Mouse (Mus musculus) A20 (cell line): ENCODE results near the gene Zfp800.

Experiments used
- DNase-seq: peaks from one replicate; pipeline ENCODE4 v3.0.0-alpha.2; 2011; ENCODE audit warnings: low read depth, low spot score

Gene Zfp800

DNA sequence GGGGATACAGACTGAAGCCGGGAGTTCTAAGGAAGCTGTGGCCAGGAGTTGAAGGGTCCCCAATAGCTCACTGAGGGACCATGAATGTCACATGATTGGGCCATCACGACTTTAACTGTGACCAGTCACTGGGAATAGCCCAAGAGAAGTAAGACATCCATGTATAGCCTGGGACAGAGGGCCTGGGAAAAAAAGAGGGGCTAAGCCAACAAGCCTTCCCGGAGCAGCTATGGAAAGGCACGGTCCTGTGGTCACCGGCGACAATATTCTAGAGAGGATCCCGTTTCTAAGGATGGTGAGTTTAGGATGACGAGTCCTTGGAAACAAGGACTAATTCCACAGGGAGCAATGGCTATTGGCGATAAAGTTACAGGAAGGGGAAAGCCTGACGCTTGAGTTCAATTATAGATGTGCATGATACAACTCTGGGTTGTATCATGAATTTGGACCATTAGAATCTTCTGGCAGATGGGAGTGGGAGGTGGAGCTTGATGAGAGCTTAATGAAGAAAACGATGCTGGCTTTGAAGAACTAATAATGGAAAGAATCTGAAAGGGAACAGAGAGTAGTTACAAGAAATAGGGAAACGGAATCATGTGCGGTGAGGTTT, 183.0 kb downstream of the Zfp800 start:
- DNase-seq, result no peak

DNA sequence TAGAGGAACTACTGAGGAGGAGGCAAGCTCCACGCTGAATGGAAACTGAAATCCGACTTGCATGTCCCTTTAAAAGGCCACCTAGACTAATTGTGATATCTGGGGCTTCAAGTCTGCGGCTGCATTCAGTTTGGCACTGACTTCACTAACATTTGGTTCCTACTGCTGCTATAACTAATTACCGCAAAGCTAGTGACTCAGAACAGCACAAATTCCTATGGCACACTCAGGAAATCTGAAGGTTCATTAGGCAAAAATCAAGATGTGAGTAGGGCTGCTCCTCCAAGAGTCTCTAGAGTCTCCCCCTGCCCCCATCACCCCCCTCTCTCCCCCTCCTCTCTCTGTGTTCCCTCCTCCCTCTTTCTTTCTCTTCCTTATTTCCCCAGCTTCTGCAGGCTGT, 194.4 kb downstream of the Zfp800 start:
- DNase-seq, result peak; percentile 67

DNA sequence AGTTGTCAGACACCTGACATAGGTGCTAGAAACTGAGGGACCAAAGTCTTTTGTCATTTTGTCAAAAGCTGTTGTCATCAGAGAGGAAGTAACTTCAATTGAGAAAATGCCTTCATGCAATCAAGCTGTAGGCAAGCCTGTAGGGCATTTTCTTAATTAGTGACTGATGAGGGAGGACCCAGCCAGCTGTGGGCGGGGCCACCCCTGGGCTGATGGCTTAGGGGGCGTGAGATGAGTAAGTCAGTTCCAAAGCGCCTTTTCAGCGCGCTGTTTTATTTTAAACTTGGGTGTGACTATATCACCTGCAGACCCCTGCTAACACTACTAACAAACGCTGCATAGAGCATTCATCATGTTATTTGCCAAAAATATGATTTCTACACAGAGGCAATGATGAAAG, 195.0 kb downstream of the Zfp800 start:
- peak; percentile 81 for DNase-seq

DNA sequence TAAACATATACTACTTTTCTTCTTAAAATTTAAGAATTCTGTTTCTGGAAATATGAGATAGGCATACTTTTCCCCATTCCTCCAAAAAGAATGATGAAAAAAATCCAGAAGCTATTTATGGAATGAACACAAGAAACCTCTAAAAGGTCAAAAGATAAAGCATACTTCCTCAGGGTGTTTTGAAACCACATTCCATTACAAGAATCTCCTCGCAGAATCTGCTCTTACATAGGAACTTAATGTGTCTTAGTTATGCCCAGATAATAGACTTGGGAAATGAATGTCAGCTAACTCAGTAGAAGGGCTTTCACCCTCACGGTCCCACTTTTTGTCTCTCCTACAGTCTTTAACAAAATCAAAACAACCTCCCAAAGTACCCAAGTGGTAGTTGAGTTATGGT, 203.9 kb downstream of the Zfp800 start:
- no peak for DNase-seq

DNA sequence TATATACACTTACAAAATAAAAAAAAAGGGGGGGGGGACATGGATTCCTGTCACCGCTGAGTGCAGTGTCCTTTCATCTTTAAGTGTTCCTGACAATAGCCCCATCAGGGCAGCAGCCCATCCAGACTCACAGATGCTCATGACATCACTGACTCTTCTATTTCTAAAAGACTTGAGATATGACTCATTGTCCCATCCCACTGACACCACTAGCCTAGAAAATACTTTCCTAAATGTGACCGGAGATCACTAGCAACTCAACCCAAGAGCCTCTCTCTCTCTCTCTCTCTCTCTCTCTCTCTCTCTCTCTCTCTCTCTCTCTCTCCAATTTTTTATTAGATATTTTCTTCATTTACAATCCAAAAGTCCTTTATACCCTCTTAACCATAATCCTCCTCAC, 205.9 kb downstream of the Zfp800 start:
- no peak for DNase-seq
